Mouse (Mus musculus): Measurements from ENCODE around the gene Zbed3. TPM values are rescaled to one million over a fixed set of nuclear protein-coding genes. Genes with fewer than 3 reads are reported as not detected.

The Zbed3 gene
- polyA plus RNA-seq, 1 experiment from 2014 or later = 31.7 TPM

DNA sequence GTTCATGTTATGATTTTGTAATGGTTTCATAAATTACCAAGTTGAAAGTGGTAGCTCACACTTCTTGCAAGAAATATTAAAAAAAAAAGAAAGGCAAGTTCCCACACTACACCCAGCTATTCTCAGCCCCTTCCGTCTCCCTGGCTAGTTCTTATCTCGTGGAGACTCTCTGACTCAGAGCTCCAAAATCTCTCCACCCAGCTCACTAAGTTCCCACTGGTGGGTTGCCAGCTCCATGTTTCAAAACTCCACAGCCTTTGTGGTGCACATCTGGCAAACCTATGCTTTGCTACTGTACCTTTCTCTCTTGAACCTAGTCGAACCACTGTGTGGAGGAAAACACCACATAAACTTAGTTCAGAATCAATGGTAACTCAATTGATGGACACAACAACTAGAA is 55.3 kb downstream of the Zbed3 start:
- no peak overlapping the region for H3K4me3 ChIP-seq (replicated peaks)
- no peak for ATAC-seq (ENCODE audit: low FRiP score)

DNA sequence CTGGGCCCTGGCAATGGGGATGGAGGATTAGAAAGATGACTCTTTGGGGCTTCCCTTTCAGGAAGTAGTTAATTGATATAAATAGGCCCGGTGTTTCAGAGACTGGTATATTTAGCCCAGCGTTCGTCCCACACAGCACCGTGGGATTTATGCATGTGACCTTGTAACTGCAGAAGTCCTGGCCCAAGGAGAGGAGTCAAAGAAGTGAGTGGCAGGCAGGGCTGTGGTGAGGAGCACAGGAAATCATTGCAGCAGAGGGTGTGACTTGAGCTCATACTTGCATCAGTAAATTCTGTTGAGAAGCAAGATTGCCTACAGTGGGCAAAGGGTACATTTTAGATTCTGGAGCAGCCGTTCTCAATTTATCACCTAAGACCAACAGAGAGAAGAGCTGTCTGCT is 59.0 kb downstream of the Zbed3 start:
- H3K9me3 ChIP-seq (replicated peaks) = no peaks in the 10 kb centered on the region
- H3K9ac ChIP-seq (replicated peaks) = no peak overlapping the region
- WGBS = 82% methylated on average over 5 of the region's 5 CpGs
- no peaks in the 10 kb centered on the region for H3K27me3 ChIP-seq (replicated peaks)
- H3K4me3 ChIP-seq (replicated peaks) = no peak overlapping the region
- H3K27ac ChIP-seq (replicated peaks) = no peak overlapping the region
- no peak for ATAC-seq (ENCODE audit: low FRiP score)
- no peaks in the 10 kb centered on the region for H3K4me1 ChIP-seq
- H3K36me3 ChIP-seq = no peaks in the 10 kb centered on the region
- no peak overlapping the region for H3K4me2 ChIP-seq

More for the DNA sequence above, 55.3 kb downstream of the Zbed3 start:
- WGBS = 84% methylated on average over 3 of the region's 3 CpGs
- H3K27ac ChIP-seq (replicated peaks) = no peak overlapping the region
- no peaks in the 10 kb centered on the region for H3K9me3 ChIP-seq (replicated peaks)
- peaks cover 10% of the 10 kb centered on the region for H3K4me1 ChIP-seq
- no peak overlapping the region for H3K4me2 ChIP-seq
- no peaks in the 10 kb centered on the region for H3K27me3 ChIP-seq (replicated peaks)
- H3K9ac ChIP-seq (replicated peaks) = no peak overlapping the region
- no peaks in the 10 kb centered on the region for H3K36me3 ChIP-seq

Other genes with a start within 250 kb of the Zbed3 start
- gene Pde8b, start 73.3 kb upstream of the Zbed3 start, polyA plus RNA-seq (2015; fragmentation: Nextera tagmentation; extraction: Ambion mirVana) = 8.5 and 9.7 TPM in 2 replicates
- 32.4 and 32.5 TPM in 2 replicates for gene Aggf1, start 51.7 kb downstream of the Zbed3 start, polyA plus RNA-seq (2015; fragmentation: Nextera tagmentation; extraction: Ambion mirVana)
- 6.5 and 7.5 TPM in 2 replicates for gene Crhbp, start 121.3 kb downstream of the Zbed3 start, polyA plus RNA-seq (2015; fragmentation: Nextera tagmentation; extraction: Ambion mirVana)
- gene S100z, start 155.1 kb downstream of the Zbed3 start, polyA plus RNA-seq (2015; fragmentation: Nextera tagmentation; extraction: Ambion mirVana) = not detected in 2 replicates
- gene F2rl1, start 201.6 kb downstream of the Zbed3 start, polyA plus RNA-seq (2015; fragmentation: Nextera tagmentation; extraction: Ambion mirVana) = 0.13 and 1.8 TPM in 2 replicates